Mouse (Mus musculus) common myeloid progenitor, adult 5-6 weeks (primary cell): ENCODE measurements at regions not wholly inside any gene's neighbourhood (a gene's known extent, or its start where the extent isn't known, plus 50 kb on each side); places are given as distances from the start of the nearest gene placed in this dataset.
"Not testable (repeated sequence)": the region's sequence is repeated elsewhere in the genome, so short reads cannot be mapped to it uniquely, and the experiment has no call there.

Source experiments
- ATAC-seq: replicated peaks from 2 replicates; pipeline ENCODE4 v1.8.0; 2016; ENCODE audit warnings: low read depth, mild to moderate bottlenecking, moderate TSS enrichment, inconsistent platforms; ENCODE audit not compliant: poor library complexity, severe bottlenecking

- not testable (repeated sequence) for ATAC-seq
These were observed 502.6 kb upstream of the Gdi2 start for GRCm38 (mm10) chr13:3035291-3035690.

GRCm38 (mm10) chr13:3037010-3037409 is 500.9 kb upstream of the Gdi2 start:
- 0 out of 2 replicates have a peak, but pooled peaks have one; percentile 29 for ATAC-seq

- not testable (repeated sequence) for ATAC-seq
These were observed 491.3 kb upstream of the Gdi2 start for GRCm38 (mm10) chr13:3046381-3047105.

- not testable (repeated sequence) for ATAC-seq
These were observed 454.4 kb upstream of the Gdi2 start for GRCm38 (mm10) chr13:3083480-3083879.

- ATAC-seq: not testable (repeated sequence)
These were observed 447.9 kb upstream of the Gdi2 start for GRCm38 (mm10) chr13:3089971-3090370.

GRCm38 (mm10) chr13:3106543-3106942 is 431.3 kb upstream of the Gdi2 start:
- ATAC-seq: not testable (repeated sequence)

GRCm38 (mm10) chr13:3128150-3128549 is 409.7 kb upstream of the Gdi2 start:
- ATAC-seq: not testable (repeated sequence)

- ATAC-seq: not testable (repeated sequence)
These were observed 400.6 kb upstream of the Gdi2 start for GRCm38 (mm10) chr13:3137281-3137680.

- no peak for ATAC-seq
These were observed 399.2 kb upstream of the Gdi2 start for GRCm38 (mm10) chr13:3138698-3139097.

- ATAC-seq: not testable (repeated sequence)
These were observed 392.4 kb upstream of the Gdi2 start for GRCm38 (mm10) chr13:3145513-3145912.
